Mouse (Mus musculus) intestine, embryonic 15.5 days (tissue): Measurements from ENCODE around the gene Gm20388. TPM values are rescaled to one million over a fixed set of nuclear protein-coding genes. Genes with fewer than 3 reads are reported as not detected.
"Not testable (repeated sequence)": the region's sequence is repeated elsewhere in the genome, so short reads cannot be mapped to it uniquely, and the experiment has no call there.

Source experiments
- ATAC-seq: fragments of 200-750 bp; cut with Nextera tagmentation; 2 replicates; pipeline ENCODE4 v1.8.0; 2017; ENCODE audit warnings: moderate TSS enrichment, moderate library complexity
- H3K27ac ChIP-seq: fragments of 300-500 bp; sonication (generic); 2 replicates; pipeline ENCODE4 v1.5.1; 2015; ENCODE audit warnings: mild to moderate bottlenecking, inconsistent platforms
- H3K27me3 ChIP-seq: fragments of 300-500 bp; sonication (generic); replicated peaks from 2 replicates; pipeline ENCODE4 v1.6.1; 2015; ENCODE audit warnings: inconsistent platforms
- H3K36me3 ChIP-seq: fragments of 300-500 bp; sonication (generic); 2 replicates; pipeline ENCODE4 v1.6.1; 2015; ENCODE audit warnings: inconsistent platforms
- H3K4me1 ChIP-seq: fragments of 300-500 bp; sonication (generic); replicated peaks from 2 replicates; pipeline ENCODE4 v1.6.1; 2015; ENCODE audit warnings: inconsistent platforms
- H3K4me2 ChIP-seq: fragments of 300-500 bp; sonication (generic); replicated peaks from 2 replicates; pipeline ENCODE4 v1.6.1; 2015; ENCODE audit warnings: mild to moderate bottlenecking, inconsistent platforms
- H3K4me3 ChIP-seq: fragments of 300-500 bp; sonication (generic); replicated peaks from 2 replicates; pipeline ENCODE4 v1.5.1; 2015; ENCODE audit warnings: inconsistent platforms
- H3K9ac ChIP-seq: fragments of 300-500 bp; sonication (generic); 2 replicates; pipeline ENCODE4 v1.6.1; 2015; ENCODE audit warnings: inconsistent platforms
- H3K9me3 ChIP-seq: fragments of 300-500 bp; sonication (generic); 2 replicates; pipeline ENCODE4 v1.6.1; 2016; ENCODE audit warnings: inconsistent platforms
- WGBS: fragments of 180-500 bp; shearing (Covaris S2); methylation state at CpG from one replicate; pipeline ENCODE4 v1.1.7; 2015; 5-methylcytosine and 5-hydroxymethylcytosine counted together
- polyA plus RNA-seq: library from polyadenylated mRNA; unstranded; fragments of >200 nt; fragmentation: Nextera tagmentation; extraction: Ambion mirVana; gene quantifications from 2 replicates; pipeline ENCODE4 v1.2.1, GENCODE M21; 2015

Gene Gm20388
- polyA plus RNA-seq, 1 experiment from 2014 or later, result not detected

DNA sequence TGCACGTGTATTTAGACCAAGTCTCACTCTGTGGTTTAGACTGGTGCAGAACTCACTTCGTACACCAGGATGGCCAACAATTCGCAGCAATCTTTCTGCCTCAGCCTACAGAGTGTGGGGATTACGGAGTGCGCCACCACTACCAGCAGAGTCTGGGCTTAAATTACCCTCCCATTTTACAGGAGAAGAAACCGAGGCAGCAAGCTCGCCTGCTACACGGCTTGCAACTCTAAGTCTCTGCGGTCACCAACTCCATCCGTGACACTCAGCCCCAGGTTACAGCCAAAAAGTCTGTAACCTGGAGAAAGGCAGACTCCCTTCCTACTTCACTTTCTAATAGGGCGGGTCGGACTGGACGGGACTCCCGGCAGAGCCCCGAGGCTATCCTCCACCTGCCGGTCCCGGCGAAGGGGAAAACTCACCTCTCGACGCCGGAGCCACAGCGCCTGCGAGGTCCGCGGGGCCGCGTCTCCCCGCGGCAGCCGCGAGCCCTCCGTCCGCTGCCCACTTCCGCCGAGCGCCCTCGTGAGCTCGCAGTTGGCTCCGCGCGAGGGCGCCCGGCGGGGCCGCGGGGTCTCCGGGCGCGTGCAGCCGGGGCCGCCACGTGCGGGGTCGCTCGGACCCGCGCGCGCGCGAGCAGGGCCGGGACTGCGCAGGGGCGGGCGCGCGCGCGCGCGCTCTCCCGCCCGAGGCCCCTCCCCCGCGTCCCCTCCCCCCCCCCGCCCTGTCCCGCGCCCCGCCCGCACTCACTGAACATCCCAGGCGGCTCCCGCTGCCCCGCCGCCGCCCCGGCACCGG, 4110.0 kb downstream of the Gm20388 start:
- H3K9ac ChIP-seq, result peak overlapping the region; percentile 77
- peaks cover 12% of the 10 kb centered on the region for H3K4me1 ChIP-seq
- H3K36me3 ChIP-seq, result peaks cover 6% of the 10 kb centered on the region; the same call in 1 of the 2 replicates
- H3K9me3 ChIP-seq, result no peaks in the 10 kb centered on the region
- peak overlapping the region; percentile 85 for H3K27ac ChIP-seq
- peak overlapping the region; percentile 73 for H3K4me2 ChIP-seq
- peak; percentile 90 for ATAC-seq
- under 1% methylated on average over 70 of the region's 87 CpGs for WGBS
- no peaks in the 10 kb centered on the region for H3K27me3 ChIP-seq
- peak overlapping the region; percentile 79 for H3K4me3 ChIP-seq

DNA sequence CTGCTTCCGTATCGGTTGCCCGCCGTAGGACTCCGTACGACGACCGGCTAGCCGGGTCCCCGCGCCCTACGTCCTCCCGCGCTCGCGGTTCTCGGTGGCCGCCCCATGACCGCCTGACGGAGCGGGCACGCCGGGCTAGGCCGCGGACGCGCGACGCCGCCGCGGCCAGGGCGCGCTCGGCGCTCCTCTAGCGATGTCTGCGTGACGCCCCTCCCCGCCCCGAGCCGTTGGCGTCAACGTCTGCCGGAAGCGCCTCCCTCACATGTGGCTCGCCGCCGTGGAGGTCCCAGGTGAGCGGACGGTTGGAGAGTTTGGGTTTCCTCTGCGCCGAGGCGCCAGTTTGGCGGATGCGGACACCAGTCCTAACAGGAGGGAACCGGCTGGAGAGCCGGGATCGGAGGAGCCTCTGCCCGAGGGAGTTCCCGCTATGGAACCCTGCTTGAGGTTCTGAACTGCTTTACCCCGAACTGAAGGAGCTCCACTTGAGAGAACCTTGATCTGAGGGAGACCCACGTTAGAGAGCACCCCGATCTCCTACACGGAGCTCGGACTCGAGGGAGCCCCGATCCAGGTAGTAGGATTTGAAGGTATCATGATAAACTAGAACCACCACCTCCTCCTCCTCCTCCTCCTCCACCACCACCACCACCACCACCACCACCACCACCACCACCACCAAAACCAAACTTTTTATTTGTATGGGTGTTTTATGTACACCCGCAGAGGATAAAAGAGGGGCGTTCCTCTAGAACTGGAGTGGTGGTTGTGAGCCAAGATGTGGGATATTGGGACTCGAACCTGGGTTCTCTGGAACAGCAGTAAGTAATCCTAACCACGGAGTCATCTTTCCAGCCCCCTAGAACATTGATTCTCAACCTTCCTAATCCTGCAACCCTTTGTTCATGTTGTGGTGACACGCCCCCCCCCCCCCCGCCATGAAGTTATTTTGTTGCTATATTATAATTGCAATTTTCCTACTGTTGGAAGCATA, 4110.9 kb downstream of the Gm20388 start, which contains the start of the genes Taf5l and Urb2:
Gene Taf5l (minus strand): TSS at position 161 of the 991 bp plus-strand sequence.
Gene Urb2 (plus strand): TSS at position 272 of the 991 bp plus-strand sequence.
- peak; percentile 94 for ATAC-seq
- Histone ChIP-seq H3K9ac (peak within 1 kb of the TSS; percentile 77), H3K9me3 (no peaks in the 10 kb centered on the region), H3K4me3 (peak within 1 kb of the TSS; percentile 79), H3K4me2 (peak within 1 kb of the TSS; percentile 73), H3K36me3 (peaks cover 6% of the 10 kb centered on the region; the same call in 1 of the 2 replicates), H3K27ac (peak within 1 kb of the TSS; percentile 85), H3K4me1 (peaks cover 11% of the 10 kb centered on the region), H3K27me3 (no peaks in the 10 kb centered on the region)
- WGBS, result under 1% methylated on average over 74 of the region's 74 CpGs

DNA sequence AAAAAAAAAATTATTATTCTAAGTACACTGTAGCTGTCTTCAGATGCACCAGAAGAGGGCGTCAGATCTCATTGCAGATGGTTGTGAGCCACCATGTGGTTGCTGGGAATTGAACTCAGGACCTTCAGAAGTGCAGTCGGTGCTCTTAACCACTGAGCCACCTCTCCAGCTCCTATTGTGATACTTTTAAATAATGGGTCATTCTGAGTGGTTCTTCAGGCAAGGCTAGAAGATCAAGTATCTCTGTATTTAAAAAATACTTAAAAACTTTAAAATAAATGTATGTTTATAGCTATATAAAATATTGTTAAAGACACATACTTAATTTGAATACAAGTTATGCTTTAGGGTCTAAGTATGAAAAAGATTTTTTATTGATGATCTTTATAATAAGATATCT, 4115.6 kb downstream of the Gm20388 start:
- H3K9ac ChIP-seq, H3K9me3 ChIP-seq, H3K27ac ChIP-seq, H3K27me3 ChIP-seq, H3K4me1 ChIP-seq, H3K4me3 ChIP-seq, ATAC-seq, H3K4me2 ChIP-seq: not testable (repeated sequence)
- 77% methylated on average over 2 of the region's 2 CpGs for WGBS
- peaks cover 39% of the 10 kb centered on the region for H3K36me3 ChIP-seq

DNA sequence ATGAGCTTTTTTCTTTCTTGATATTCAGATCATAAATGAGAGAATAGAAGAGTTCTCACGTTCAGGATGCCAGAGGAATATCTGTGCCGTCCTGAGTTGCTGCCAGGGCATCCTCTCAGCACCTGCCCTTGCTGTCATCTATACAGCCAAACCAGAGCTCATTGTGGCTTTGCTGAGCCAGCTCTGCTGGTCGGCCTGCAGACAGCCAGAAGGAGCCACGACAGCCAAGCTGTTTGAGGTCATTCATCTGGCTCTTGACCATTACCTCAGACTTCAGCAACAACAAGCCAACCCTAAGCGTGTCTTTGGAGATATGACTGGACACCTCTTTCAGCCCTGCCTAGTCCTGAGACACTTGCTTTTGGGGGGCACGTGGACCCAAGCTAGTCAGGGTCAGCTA, 4117.2 kb downstream of the Gm20388 start:
- Histone ChIP-seq H3K9ac (no peak overlapping the region), H3K4me3 (no peak overlapping the region), H3K4me2 (no peak overlapping the region), H3K27ac (no peak overlapping the region), H3K36me3 (peaks cover 42% of the 10 kb centered on the region), H3K4me1 (no peaks in the 10 kb centered on the region), H3K27me3 (no peaks in the 10 kb centered on the region), H3K9me3 (no peaks in the 10 kb centered on the region)
- 89% methylated on average over 6 of the region's 6 CpGs for WGBS
- ATAC-seq, result no peak

DNA sequence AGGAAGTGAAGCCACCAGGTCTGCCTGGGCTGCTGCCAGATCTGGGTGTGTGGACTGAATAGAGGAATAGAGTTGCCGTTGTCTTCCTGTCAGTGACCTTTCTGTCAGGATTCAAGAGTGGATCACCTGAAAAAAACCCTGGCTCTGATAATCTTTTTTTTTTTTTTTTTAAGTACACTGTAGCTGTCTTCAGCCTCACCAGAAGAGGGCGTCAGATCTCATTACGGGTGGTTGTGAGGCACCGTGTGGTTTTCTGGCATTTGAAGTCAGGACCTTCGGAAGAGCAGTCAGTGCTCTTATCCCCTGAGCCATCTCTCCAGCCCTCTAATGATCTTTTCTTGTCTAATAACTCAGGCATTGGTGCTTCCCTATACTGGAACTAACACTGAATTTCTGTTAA, 4122.8 kb downstream of the Gm20388 start:
- H3K4me2 ChIP-seq, result no peak overlapping the region
- no peaks in the 10 kb centered on the region for H3K9me3 ChIP-seq
- no peak overlapping the region for H3K27ac ChIP-seq
- H3K4me1 ChIP-seq, result no peaks in the 10 kb centered on the region
- H3K36me3 ChIP-seq, result peaks cover 54% of the 10 kb centered on the region
- H3K9ac ChIP-seq, result no peak overlapping the region
- no peak overlapping the region for H3K4me3 ChIP-seq
- no peaks in the 10 kb centered on the region for H3K27me3 ChIP-seq
- ATAC-seq, result no peak
- WGBS, result 66% methylated on average over 5 of the region's 5 CpGs

DNA sequence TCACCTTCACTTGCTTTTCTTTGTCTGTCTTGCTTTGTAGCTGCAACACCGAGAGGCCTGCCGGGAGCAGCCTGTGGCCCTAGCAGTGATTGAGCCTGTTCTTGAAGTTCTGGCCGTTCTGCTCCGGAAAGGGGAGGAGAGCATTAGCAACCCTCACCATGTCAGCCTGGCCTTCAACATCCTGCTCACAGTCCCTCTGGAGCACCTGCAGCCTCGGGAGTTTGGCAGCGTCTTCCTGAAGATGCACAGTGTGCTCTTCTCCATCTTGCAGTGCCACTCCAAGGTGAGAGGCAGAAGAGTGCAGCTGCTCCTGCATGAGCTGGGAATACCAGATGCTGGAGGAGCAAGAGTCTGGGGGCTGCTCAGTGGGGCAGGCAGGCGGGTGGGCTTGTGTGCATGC, 4127.5 kb downstream of the Gm20388 start:
- H3K27ac ChIP-seq, result no peak overlapping the region
- H3K36me3 ChIP-seq, result peaks cover 39% of the 10 kb centered on the region
- H3K27me3 ChIP-seq, result no peaks in the 10 kb centered on the region
- no peaks in the 10 kb centered on the region for H3K9me3 ChIP-seq
- no peaks in the 10 kb centered on the region for H3K4me1 ChIP-seq
- 85% methylated on average over 7 of the region's 7 CpGs for WGBS
- no peak overlapping the region for H3K4me2 ChIP-seq
- no peak overlapping the region for H3K9ac ChIP-seq
- no peak for ATAC-seq
- no peak overlapping the region for H3K4me3 ChIP-seq

DNA sequence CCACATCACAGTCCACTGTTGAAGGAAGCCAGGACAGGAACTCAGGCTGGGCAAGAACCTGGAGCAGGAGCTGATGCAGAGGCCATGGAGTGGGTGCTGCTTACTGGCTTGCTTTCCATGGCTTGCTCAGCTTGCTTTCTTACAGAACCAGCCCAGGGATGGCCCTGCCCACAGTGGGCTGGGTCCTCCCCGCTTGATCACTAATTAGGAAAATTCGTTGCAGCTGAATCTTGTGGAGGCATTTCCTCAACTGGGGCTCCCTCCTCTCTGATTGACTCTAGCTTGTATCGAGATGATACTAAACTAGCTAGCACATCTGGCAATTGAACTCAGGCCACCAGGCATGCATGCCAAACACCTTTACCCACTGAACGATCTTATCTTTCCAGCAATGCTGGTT, 4128.7 kb downstream of the Gm20388 start:
- WGBS, result 87% methylated on average over 4 of the region's 4 CpGs

DNA sequence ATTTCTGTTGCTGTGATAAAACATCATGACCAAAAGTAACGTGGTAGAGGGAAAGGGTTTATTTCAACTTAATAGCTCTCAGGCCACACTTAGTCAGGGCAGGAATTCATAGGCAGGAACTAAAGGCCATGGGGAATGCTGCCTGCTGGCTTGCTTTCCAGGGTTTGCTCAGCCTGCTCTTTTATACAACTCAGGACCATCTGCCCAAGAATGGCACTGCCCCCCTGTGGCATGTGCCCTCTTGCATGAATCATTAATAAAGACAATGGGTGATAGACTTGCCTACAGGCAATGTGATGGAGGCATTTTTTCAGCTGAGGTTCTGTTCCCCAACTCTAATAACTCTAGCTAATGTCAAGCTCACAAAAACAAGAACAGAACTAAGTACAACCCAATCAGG, 4131.6 kb downstream of the Gm20388 start:
- H3K4me1 ChIP-seq, result no peaks in the 10 kb centered on the region
- H3K27ac ChIP-seq, result no peak overlapping the region
- H3K4me2 ChIP-seq, result no peak overlapping the region
- WGBS, result 79% methylated on average over 1 of the region's 1 CpGs
- no peak overlapping the region for H3K9ac ChIP-seq
- H3K4me3 ChIP-seq, result no peak overlapping the region
- no peaks in the 10 kb centered on the region for H3K9me3 ChIP-seq
- no peak for ATAC-seq
- peaks cover 27% of the 10 kb centered on the region for H3K36me3 ChIP-seq
- H3K27me3 ChIP-seq, result no peaks in the 10 kb centered on the region

More for the DNA sequence above, 4128.7 kb downstream of the Gm20388 start:
- no peak for ATAC-seq
- Histone ChIP-seq H3K9me3 (no peaks in the 10 kb centered on the region), H3K27me3 (no peaks in the 10 kb centered on the region), H3K4me2 (no peak overlapping the region), H3K36me3 (peaks cover 39% of the 10 kb centered on the region), H3K9ac (no peak overlapping the region), H3K27ac (no peak overlapping the region), H3K4me1 (no peaks in the 10 kb centered on the region), H3K4me3 (no peak overlapping the region)

DNA sequence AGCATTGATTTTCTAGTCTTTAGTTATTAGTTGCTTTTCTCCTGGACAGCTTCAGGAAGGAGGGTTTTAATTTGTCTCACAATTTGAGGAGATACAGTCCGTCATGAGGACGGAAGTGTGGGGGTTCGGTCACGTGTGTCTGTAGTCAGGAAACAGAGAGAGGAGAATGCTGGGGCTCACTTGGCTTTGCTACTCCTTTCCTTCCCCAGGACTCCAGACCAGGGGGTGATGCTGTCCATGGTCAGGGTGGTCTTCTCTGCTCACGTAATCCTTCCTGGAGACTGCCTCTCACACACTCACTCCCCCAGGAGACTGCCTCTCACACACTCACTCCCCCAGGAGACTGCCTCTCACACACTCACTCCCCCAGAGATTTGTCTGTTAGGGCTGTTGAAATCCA, 4133.8 kb downstream of the Gm20388 start:
- H3K4me2 ChIP-seq, result no peak overlapping the region
- H3K4me1 ChIP-seq, result no peaks in the 10 kb centered on the region
- no peaks in the 10 kb centered on the region for H3K27me3 ChIP-seq
- H3K9me3 ChIP-seq, result no peaks in the 10 kb centered on the region
- H3K27ac ChIP-seq, result no peak overlapping the region
- WGBS, result 95% methylated on average over 5 of the region's 5 CpGs
- ATAC-seq, result no peak
- H3K4me3 ChIP-seq, result no peak overlapping the region
- no peak overlapping the region for H3K9ac ChIP-seq
- H3K36me3 ChIP-seq, result peaks cover 21% of the 10 kb centered on the region; the same call in 1 of the 2 replicates

DNA sequence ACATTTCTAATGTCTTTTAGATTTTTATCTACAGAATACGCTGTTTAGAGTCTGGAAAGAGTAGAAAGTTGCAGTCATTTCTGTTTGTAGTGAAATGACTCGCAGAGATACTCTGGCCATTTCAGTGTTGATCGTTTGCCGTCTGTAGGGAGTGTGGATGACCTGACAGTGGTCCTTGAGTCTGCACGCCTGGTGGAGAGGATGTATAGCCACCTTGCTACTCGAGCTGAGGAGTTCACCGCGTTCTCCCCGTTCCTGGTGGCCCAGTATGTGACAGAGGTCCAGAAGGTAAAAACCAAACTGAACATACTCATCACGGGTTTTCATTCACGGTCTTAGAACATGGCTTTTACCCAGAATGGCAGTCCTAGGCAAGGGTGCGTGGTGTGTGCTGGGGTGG, 4134.3 kb downstream of the Gm20388 start:
- Histone ChIP-seq H3K36me3 (peaks cover 19% of the 10 kb centered on the region; the same call in 1 of the 2 replicates), H3K4me2 (no peak overlapping the region), H3K9ac (no peak overlapping the region), H3K4me3 (no peak overlapping the region), H3K27me3 (no peaks in the 10 kb centered on the region), H3K4me1 (no peaks in the 10 kb centered on the region), H3K27ac (no peak overlapping the region), H3K9me3 (no peaks in the 10 kb centered on the region)
- WGBS, result 91% methylated on average over 12 of the region's 12 CpGs
- ATAC-seq, result no peak

DNA sequence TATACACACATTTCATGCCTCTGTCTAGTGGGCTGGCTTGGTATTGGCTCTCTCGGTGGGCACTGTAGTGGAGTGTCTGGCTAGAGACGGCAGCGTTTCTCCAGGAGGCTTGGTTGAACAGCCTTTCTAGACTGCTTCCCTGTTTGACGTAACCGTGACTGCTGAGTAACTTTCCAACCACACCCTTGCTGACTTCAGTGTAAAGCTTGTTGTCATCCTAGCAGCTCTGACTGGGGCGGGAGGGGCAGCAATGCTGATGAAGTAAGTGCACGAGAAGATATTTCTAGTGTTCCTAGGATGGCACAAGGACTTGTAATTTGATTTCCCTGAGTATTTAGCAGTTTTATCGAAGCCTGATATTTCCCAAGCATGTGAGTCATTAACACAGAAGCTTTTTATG, 4135.2 kb downstream of the Gm20388 start:
- Histone ChIP-seq H3K9ac (no peak overlapping the region), H3K4me3 (no peak overlapping the region), H3K36me3 (peaks cover 14% of the 10 kb centered on the region; the same call in 1 of the 2 replicates), H3K9me3 (no peaks in the 10 kb centered on the region), H3K27ac (no peak overlapping the region), H3K27me3 (no peaks in the 10 kb centered on the region), H3K4me2 (no peak overlapping the region), H3K4me1 (no peaks in the 10 kb centered on the region)
- WGBS, result 79% methylated on average over 8 of the region's 8 CpGs
- ATAC-seq, result no peak

DNA sequence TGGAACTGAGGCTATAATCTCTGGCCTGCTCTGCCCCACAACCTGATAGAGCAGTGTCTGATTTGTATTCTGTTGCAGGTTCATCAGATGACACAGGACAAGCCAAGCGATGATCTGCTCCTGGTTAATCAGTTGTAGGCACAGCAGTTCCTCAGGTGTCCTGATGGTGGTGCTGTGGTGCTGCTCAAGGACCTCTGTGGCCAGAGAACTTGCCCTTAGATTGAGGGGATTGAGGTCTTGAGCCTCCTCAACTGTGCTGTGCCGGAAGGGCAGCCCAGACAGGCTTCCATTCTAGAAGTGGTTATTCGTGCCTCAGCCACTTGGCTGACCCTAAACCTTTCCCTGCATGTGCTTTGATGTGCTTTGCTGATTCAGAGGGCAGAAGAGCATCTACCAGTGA, 4141.5 kb downstream of the Gm20388 start:
- WGBS, result 26% methylated on average over 3 of the region's 3 CpGs
- ATAC-seq, result peak; percentile 51
- Histone ChIP-seq H3K9ac (no peak overlapping the region), H3K4me3 (no peak overlapping the region), H3K36me3 (peaks cover 5% of the 10 kb centered on the region; the same call in 1 of the 2 replicates), H3K4me2 (no peak overlapping the region), H3K27ac (no peak overlapping the region), H3K4me1 (no peaks in the 10 kb centered on the region), H3K27me3 (no peaks in the 10 kb centered on the region), H3K9me3 (no peaks in the 10 kb centered on the region)
